Mouse (Mus musculus) heart, embryonic 14.5 days (tissue): ENCODE measurements around the gene Tmprss9. TPM values are rescaled to one million over a fixed set of nuclear protein-coding genes. Genes with fewer than 3 reads are reported as not detected.

ENCODE experiments used
- ATAC-seq: fragments of 200-750 bp; cut with Nextera tagmentation; 2 replicates; pipeline ENCODE4 v1.8.0; 2017; ENCODE audit warnings: low read depth, moderate TSS enrichment; ENCODE audit not compliant: insufficient number of reproducible peaks, insufficient read depth, low FRiP score
- H3K27ac ChIP-seq, 2 experiments: fragments of 200-500 bp in 1 of 2; fragments of 300-500 bp in 1 of 2; sonication (generic) in 1 of 2; replicated peaks in 1 of 2; 2 replicates each; pipeline ENCODE4 v1.5.1; 2012 to 2014; ENCODE audit warnings: low read depth in 2 of 2, low read length in 2 of 2, control low read depth in 1 of 2, mild to moderate bottlenecking in 1 of 2, mixed read lengths in 1 of 2; ENCODE audit not compliant: control insufficient read depth in 1 of 2, insufficient read depth in 1 of 2
- H3K27me3 ChIP-seq: fragments of 300-500 bp; sonication (generic); 2 replicates; pipeline ENCODE4 v1.6.1; 2014; ENCODE audit warnings: mild to moderate bottlenecking, low read length, control low read depth; ENCODE audit not compliant: control insufficient read depth, insufficient read depth
- H3K36me3 ChIP-seq: fragments of 300-500 bp; sonication (generic); 2 replicates; pipeline ENCODE4 v1.6.1; 2014; ENCODE audit warnings: mild to moderate bottlenecking, control low read depth, low read length, mixed read lengths; ENCODE audit not compliant: control insufficient read depth, insufficient read depth
- H3K4me1 ChIP-seq, 2 experiments: fragments of 200-500 bp in 1 of 2; fragments of 300-500 bp in 1 of 2; sonication (generic) in 1 of 2; 2 replicates each; pipeline ENCODE4 v1.6.1; 2012 to 2014; ENCODE audit warnings: low read length in 2 of 2, control low read depth in 1 of 2, mixed read lengths in 1 of 2; ENCODE audit not compliant: control insufficient read depth in 2 of 2, insufficient read depth in 2 of 2
- H3K4me2 ChIP-seq: fragments of 300-500 bp; sonication (generic); 2 replicates; pipeline ENCODE4 v1.6.1; 2014; ENCODE audit warnings: mild to moderate bottlenecking, low read length
- H3K4me3 ChIP-seq, 2 experiments: fragments of 200-500 bp in 1 of 2; fragments of 300-500 bp in 1 of 2; sonication (generic) in 1 of 2; 2 replicates each; pipeline ENCODE4 v1.5.1; 2012 to 2014; ENCODE audit warnings: low read length in 2 of 2, mild to moderate bottlenecking in 2 of 2, control low read depth in 1 of 2, low read depth in 1 of 2, moderate library complexity in 1 of 2; ENCODE audit not compliant: control insufficient read depth in 1 of 2, insufficient read depth in 1 of 2
- H3K9ac ChIP-seq: fragments of 300-500 bp; sonication (generic); 2 replicates; pipeline ENCODE4 v1.6.1; 2014; ENCODE audit warnings: mild to moderate bottlenecking, low read length
- H3K9me3 ChIP-seq: fragments of 300-500 bp; sonication (generic); 2 replicates; pipeline ENCODE4 v1.6.1; 2016; ENCODE audit warnings: low read length, control low read depth; ENCODE audit not compliant: control insufficient read depth
- WGBS: fragments of 180-500 bp; shearing (Covaris S2); extraction: QIAGEN DNeasy Blood & Tissue Kit; methylation state at CpG from one replicate; pipeline ENCODE4 v1.1.7; 2014; 5-methylcytosine and 5-hydroxymethylcytosine counted together
- polyA plus RNA-seq: library from polyadenylated mRNA; unstranded; fragments of >200 nt; fragmentation: Nextera tagmentation; extraction: Ambion mirVana; gene quantifications from 2 replicates; pipeline ENCODE4 v1.2.1, GENCODE M21; 2014

The Tmprss9 gene
- polyA plus RNA-seq, 1 experiment from 2014 or later = 0.05 TPM

DNA sequence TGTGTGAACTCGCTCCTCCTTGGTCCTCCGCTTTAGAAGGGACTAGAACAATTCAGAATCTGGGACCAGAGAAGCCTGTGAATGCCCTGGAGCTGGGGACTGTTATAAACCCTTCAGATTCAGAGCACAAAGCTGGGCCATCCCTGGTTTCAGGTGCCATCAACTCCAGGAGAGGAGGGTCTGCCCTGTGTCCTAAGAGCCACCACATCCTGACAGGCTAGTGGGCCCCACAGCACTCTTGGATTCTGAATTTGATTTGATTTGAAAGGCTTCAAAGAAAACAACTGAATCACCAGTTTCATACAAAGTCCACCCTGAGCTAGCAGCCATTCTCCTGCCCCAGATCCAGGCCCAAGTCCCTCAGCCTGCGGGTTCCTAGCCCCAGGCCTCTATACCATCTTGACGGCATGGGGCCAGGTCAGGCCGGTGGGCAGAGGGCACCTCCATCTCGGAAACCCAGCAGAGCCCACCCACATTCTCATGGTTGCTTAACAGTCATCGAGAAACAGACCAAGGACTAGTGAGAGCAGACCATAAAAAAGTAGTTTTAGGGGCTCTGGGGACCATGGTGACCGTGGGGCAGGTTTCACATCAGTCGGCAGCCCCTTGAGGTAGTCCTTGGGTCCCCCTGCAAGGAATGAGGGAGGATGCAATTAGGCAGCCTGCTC is 30.8 kb downstream of the Tmprss9 start:
- WGBS = 91% methylated on average over 9 of the region's 9 CpGs
- peaks cover 73% of the 10 kb centered on the region for H3K36me3 ChIP-seq
- ATAC-seq = no peak
- no peak overlapping the region for H3K27ac ChIP-seq
- H3K4me3 ChIP-seq = no peak overlapping the region
- H3K9ac ChIP-seq = no peak overlapping the region
- no peaks in the 10 kb centered on the region for H3K9me3 ChIP-seq
- H3K27me3 ChIP-seq = no peaks in the 10 kb centered on the region
- no peak overlapping the region for H3K4me2 ChIP-seq
- H3K4me1 ChIP-seq = peaks cover 6 to 25% of the 10 kb centered on the region in 2 experiments

DNA sequence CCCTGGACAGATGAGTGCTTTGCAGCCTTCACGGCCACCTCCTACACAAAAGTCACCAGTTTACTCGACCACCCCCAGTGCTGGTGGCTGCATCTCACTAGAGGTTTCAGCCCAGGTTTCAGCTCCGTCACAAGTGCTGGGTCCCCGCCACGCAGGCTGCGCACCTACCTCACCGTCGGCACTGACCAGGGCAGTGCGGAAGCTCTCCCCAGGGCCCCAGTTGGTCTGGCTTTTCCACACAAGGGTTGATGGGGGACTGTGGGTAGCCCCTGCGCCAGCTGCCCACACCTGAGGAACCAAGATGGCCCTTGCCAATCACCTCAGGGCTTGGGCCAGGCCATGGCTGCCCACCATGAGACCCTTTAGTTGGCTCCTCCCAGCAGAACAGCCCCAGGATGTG is 31.6 kb downstream of the Tmprss9 start:
- no peak overlapping the region for H3K4me2 ChIP-seq

DNA sequence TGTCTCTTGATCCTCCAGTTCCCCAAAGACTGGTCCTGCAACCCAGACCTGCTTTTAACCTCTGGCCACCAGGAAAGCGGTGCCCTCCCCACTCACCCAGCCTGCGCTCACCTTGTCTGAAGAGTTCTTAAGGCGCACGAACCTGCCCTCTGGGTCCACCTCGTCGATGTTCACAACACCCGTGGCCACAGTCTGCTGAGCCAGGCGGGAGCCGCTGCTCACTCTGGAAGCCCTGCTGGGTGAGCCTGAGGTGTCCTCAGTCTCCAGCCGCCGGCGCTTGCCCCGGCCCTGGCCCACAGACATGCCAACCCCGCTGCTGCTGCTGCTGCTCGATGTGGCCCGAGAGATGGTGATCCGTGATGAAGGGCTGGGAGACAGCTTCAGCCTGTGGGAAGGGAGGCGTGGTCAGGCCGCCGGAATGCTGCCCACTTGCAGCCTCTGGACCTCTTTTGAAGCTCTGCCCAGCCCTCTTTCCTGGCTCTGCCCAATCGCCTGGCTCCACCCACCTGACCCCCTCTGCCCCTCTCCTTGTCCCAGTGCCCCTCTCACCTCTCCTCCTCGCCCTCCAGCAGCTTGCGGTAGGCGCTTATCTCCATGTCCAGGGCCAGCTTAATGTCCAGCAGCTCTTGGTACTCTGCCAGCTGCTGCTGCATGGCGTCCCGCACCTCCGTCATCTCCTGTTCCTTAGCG is 32.5 kb downstream of the Tmprss9 start:
- no peak for ATAC-seq
- Histone ChIP-seq H3K27ac (0 out of 4 replicates have a peak overlapping the region, but pooled peaks of 1 of the 2 experiments have one; percentile 19), H3K9ac (no peak overlapping the region), H3K4me1 (peaks cover 6 to 16% of the 10 kb centered on the region in 2 experiments), H3K4me2 (no peak overlapping the region), H3K27me3 (no peaks in the 10 kb centered on the region), H3K9me3 (no peaks in the 10 kb centered on the region), H3K4me3 (no peak overlapping the region), H3K36me3 (peaks cover 80% of the 10 kb centered on the region)
- 70% methylated on average over 28 of the region's 28 CpGs for WGBS

More for the DNA sequence above, 31.6 kb downstream of the Tmprss9 start:
- no peak overlapping the region for H3K4me3 ChIP-seq
- H3K9ac ChIP-seq = no peak overlapping the region
- WGBS = 89% methylated on average over 10 of the region's 10 CpGs
- no peaks in the 10 kb centered on the region for H3K27me3 ChIP-seq
- peaks cover 80% of the 10 kb centered on the region for H3K36me3 ChIP-seq
- no peak overlapping the region for H3K27ac ChIP-seq
- H3K4me1 ChIP-seq = peaks cover 6 to 20% of the 10 kb centered on the region in 2 experiments
- no peaks in the 10 kb centered on the region for H3K9me3 ChIP-seq
- no peak for ATAC-seq

DNA sequence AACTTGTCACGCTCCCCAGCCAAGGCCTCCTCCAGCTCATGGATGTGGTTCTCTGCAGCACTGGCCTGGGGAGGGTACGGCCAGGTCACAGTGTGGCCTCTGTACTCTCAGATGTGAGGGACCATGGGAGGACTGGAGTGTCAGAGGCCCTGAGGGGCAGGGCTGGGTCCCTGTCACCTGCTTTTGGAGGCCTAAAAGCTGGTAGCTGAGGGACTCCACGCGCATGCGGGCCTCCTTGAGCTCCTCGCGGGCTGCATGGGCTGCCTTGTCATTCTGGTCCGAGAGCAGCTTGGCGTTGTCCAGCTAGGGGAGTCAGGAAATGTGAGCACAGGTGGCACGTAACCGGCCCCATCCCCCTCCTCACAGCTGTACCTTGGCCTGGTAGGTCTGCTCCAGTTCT is 33.1 kb downstream of the Tmprss9 start:
- Histone ChIP-seq H3K4me3 (no peak overlapping the region), H3K4me1 (peaks cover 3 to 10% of the 10 kb centered on the region in 2 experiments), H3K4me2 (no peak overlapping the region), H3K9me3 (no peaks in the 10 kb centered on the region), H3K36me3 (peaks cover 80% of the 10 kb centered on the region), H3K27ac (no peak overlapping the region), H3K9ac (no peak overlapping the region; the same call in 1 of the 2 replicates), H3K27me3 (no peaks in the 10 kb centered on the region)
- 88% methylated on average over 11 of the region's 11 CpGs for WGBS
- no peak for ATAC-seq

DNA sequence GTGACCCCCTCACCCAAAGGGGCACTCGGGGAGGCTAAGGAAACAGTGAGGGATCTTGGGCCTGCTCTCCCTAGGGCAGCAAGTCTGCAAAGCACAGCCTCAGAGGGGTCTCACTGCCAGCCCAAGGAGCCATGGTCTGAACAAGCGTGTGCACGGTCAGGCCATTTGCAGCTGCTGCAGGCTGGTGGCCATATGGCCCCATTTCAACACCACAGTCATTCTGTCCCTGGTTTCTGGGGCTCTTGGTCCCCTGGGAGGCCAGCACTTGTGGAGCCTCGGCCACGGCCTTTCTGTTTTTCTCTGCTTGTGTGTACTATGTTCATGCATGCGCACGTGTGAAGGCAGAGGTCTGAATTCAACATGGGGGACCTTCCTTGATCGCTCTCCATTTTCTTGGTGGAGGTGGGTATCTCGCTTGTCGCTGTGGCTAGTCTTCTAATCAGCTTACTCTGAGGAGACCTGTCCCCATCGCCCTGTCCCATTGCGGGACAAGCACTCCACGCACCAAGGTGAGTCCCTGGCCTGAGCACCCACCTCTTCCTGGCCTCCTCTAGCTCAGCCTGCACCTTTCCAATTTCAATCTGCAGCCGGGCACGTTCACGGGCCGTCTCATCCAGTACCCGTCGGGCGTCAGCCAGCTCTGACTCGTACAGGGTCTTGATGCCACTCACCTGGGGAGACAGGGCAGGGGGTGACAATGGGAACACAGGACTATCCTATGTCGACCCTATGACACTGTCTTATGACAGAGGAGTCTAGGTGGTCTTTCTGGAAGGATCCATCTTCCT is 37.9 kb downstream of the Tmprss9 start:
- Histone ChIP-seq H3K9me3 (no peaks in the 10 kb centered on the region), H3K27me3 (no peaks in the 10 kb centered on the region), H3K4me1 (no peaks in the 10 kb centered on the region), H3K9ac (no peak overlapping the region), H3K36me3 (peaks cover 81% of the 10 kb centered on the region), H3K4me3 (no peak overlapping the region), H3K27ac (no peak overlapping the region), H3K4me2 (no peak overlapping the region)
- WGBS = 95% methylated on average over 22 of the region's 22 CpGs
- ATAC-seq = no peak

DNA sequence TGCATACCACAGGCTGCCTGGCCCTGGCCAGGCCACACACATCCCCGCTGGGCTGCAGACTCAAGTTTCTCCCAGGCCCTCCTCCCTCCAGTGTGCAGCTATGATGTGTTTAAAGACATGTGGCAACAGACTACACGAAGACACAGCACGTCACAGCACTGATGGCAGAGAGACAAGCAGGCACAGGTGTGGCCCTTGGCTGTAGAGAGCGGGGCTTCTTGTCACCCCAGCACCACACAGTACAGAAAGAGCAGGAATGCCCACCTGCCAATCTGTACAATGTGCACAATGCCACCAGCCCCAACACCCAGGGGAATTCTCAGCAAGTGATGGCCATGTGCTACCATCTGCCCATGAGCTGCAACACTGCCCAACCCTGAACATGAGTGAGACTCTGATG is 39.7 kb downstream of the Tmprss9 start:
- Histone ChIP-seq H3K4me1 (peaks cover 0 to 7% of the 10 kb centered on the region in 2 experiments; a peak in 1 of 4 replicates), H3K36me3 (peaks cover 63% of the 10 kb centered on the region), H3K27me3 (no peaks in the 10 kb centered on the region), H3K4me2 (no peak overlapping the region), H3K9ac (no peak overlapping the region), H3K9me3 (no peaks in the 10 kb centered on the region), H3K27ac (no peak overlapping the region), H3K4me3 (no peak overlapping the region)
- WGBS = 86% methylated on average over 4 of the region's 4 CpGs
- ATAC-seq = no peak

DNA sequence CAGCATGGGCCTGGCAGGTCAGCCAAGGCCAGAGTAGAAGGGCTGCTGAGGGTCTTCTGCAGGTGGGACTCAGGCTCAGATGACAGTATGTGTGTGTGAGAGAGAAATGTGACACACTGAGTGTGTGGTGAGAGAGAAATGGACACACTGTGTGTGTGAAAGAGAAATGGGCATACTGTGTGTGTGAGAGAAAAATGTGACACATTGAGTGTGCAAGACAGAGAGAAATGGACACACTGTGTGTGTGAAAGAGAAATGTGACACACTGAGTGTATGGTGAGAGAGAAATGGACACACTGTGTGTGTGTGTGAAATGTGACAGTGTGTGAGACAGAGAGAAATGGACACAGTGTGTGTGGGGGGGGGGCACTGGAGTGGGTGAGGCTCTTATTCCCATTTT is 40.2 kb downstream of the Tmprss9 start:
- Histone ChIP-seq H3K36me3 (peaks cover 61% of the 10 kb centered on the region), H3K9ac (no peak overlapping the region), H3K9me3 (no peaks in the 10 kb centered on the region), H3K27me3 (no peaks in the 10 kb centered on the region), H3K4me1 (peaks cover 0 to 9% of the 10 kb centered on the region in 2 experiments; a peak in 1 of 4 replicates), H3K27ac (no peak overlapping the region), H3K4me3 (no peak overlapping the region), H3K4me2 (no peak overlapping the region)
- ATAC-seq = no peak
